Mouse (Mus musculus) midbrain, postnatal 0 days (tissue): ENCODE results near the gene Hinfp. TPM values are rescaled to one million over a fixed set of nuclear protein-coding genes. Genes with fewer than 3 reads are reported as not detected.
"Not testable (repeated sequence)": the region's sequence is repeated elsewhere in the genome, so short reads cannot be mapped to it uniquely, and the experiment has no call there.

Source experiments
- ATAC-seq: fragments of 200-750 bp; cut with Nextera tagmentation; 2 replicates; pipeline ENCODE4 v1.8.0; 2017; ENCODE audit warnings: moderate number of reproducible peaks, mild to moderate bottlenecking, moderate TSS enrichment, moderate library complexity; ENCODE audit not compliant: low FRiP score
- DNase-seq: peaks from one replicate; pipeline ENCODE4 v3.0.0-alpha.2; 2015; ENCODE audit warnings: low spot score
- H3K27ac ChIP-seq: fragments of 300-500 bp; sonication (generic); 2 replicates; pipeline ENCODE4 v1.5.1; 2014; ENCODE audit warnings: low read depth, mild to moderate bottlenecking, low read length, mixed read lengths
- H3K27me3 ChIP-seq: fragments of 300-500 bp; sonication (generic); 2 replicates; pipeline ENCODE4 v1.6.1; 2014; ENCODE audit warnings: low read length, control low read depth, mixed read lengths; ENCODE audit not compliant: insufficient read depth
- H3K36me3 ChIP-seq: fragments of 300-500 bp; sonication (generic); 2 replicates; pipeline ENCODE4 v1.6.1; 2014; ENCODE audit warnings: low read length, control low read depth, mixed read lengths; ENCODE audit not compliant: insufficient read depth
- H3K4me1 ChIP-seq: fragments of 300-500 bp; sonication (generic); 2 replicates; pipeline ENCODE4 v1.6.1; 2014; ENCODE audit warnings: mild to moderate bottlenecking, control low read depth, antibody characterized with exemption, low read length, mixed read lengths; ENCODE audit not compliant: insufficient read depth
- H3K4me2 ChIP-seq: fragments of 300-500 bp; sonication (generic); 2 replicates; pipeline ENCODE4 v1.6.1; 2014; ENCODE audit warnings: low read depth, mild to moderate bottlenecking, low read length, mixed read lengths; ENCODE audit not compliant: poor library complexity, severe bottlenecking
- H3K4me3 ChIP-seq: fragments of 300-500 bp; sonication (generic); 2 replicates; pipeline ENCODE4 v1.5.1; 2014; ENCODE audit warnings: low read depth, mild to moderate bottlenecking, low read length, moderate library complexity
- H3K9ac ChIP-seq: fragments of 300-500 bp; sonication (generic); replicated peaks from 2 replicates; pipeline ENCODE4 v1.6.1; 2014; ENCODE audit warnings: mild to moderate bottlenecking, low read length, moderate library complexity, mixed read lengths; ENCODE audit not compliant: poor library complexity, severe bottlenecking
- H3K9me3 ChIP-seq: fragments of 300-500 bp; sonication (generic); 2 replicates; pipeline ENCODE4 v1.6.1; 2016; ENCODE audit warnings: low read length, control low read depth
- CTCF ChIP-seq: IDR thresholded peaks from 2 replicates; pipeline ENCODE4 v1.5.1; 2016; ENCODE audit warnings: antibody characterized with exemption, mild to moderate bottlenecking
- WGBS: fragments of 180-500 bp; shearing (Covaris S2); extraction: QIAGEN DNeasy Blood & Tissue Kit; methylation state at CpG from one replicate; pipeline ENCODE4 v1.1.7; 2014; 5-methylcytosine and 5-hydroxymethylcytosine counted together
- polyA plus RNA-seq: library from polyadenylated mRNA; unstranded; fragments of >200 nt; fragmentation: Nextera tagmentation; extraction: Ambion mirVana; gene quantifications from 2 replicates; pipeline ENCODE4 v1.2.1, GENCODE M21; 2015
- total RNA-seq: library from RNA; depleted of rRNA; stranded (reverse); fragments of >200 nt; gene quantifications from 2 replicates; pipeline ENCODE4 v1.2.3, GENCODE M21; 2014

The Hinfp gene
- total and polyA plus RNA-seq, 2 experiments from 2014 or later, result 15.2 to 21.8 TPM

GRCm38 (mm10) chr9:44327926-44328325 lies 22.5 kb upstream of the Hinfp start:
- Histone ChIP-seq H3K36me3 (peaks cover 15% of the 10 kb centered on the region), H3K9ac (no peak overlapping the region; the same call in 1 of the 2 replicates), H3K4me2 (peak overlapping the region; percentile 90), H3K4me3 (no peak overlapping the region), H3K27me3 (no peaks in the 10 kb centered on the region), H3K9me3 (no peaks in the 10 kb centered on the region), H3K27ac (no peak overlapping the region), H3K4me1 (0 out of 2 replicates have a peak, but pooled peaks cover 8% of the 10 kb centered on the region)
- DNase-seq (no peak), ATAC-seq (no peak)
- TF ChIP-seq CTCF, result no peak
- WGBS, result 91% methylated on average over 5 of the region's 5 CpGs

- no peak for TF ChIP-seq CTCF
- no peak for DNase-seq
- no peaks in the 10 kb centered on the region for H3K27me3 ChIP-seq
Observed at GRCm38 (mm10) chr9:44327064-44327711, 21.7 kb upstream of the Hinfp start.

GRCm38 (mm10) chr9:44326371-44327063 lies 21.0 kb upstream of the Hinfp start:
- Histone ChIP-seq H3K4me2 (peak overlapping the region; percentile 90), H3K36me3 (peaks cover 5% of the 10 kb centered on the region; the same call in 1 of the 2 replicates), H3K9me3 (no peaks in the 10 kb centered on the region), H3K27me3 (no peaks in the 10 kb centered on the region), H3K4me3 (peak overlapping the region; percentile 82), H3K9ac (peak overlapping the region; percentile 78), H3K4me1 (0 out of 2 replicates have a peak, but pooled peaks cover 8% of the 10 kb centered on the region), H3K27ac (peak overlapping the region; percentile 82)
- DNase-seq (peak; percentile 93), ATAC-seq (peak; percentile 91)
- under 1% methylated on average over 36 of the region's 38 CpGs for WGBS
- TF ChIP-seq CTCF, result no peak

More at GRCm38 (mm10) chr9:44327064-44327711, 21.7 kb upstream of the Hinfp start:
- Histone ChIP-seq H3K9ac (peak overlapping the region; percentile 78), H3K36me3 (peaks cover 10% of the 10 kb centered on the region; the same call in 1 of the 2 replicates), H3K27ac (peak overlapping the region; percentile 82), H3K4me1 (0 out of 2 replicates have a peak, but pooled peaks cover 8% of the 10 kb centered on the region), H3K9me3 (no peaks in the 10 kb centered on the region), H3K4me2 (peak overlapping the region; percentile 90), H3K4me3 (peak overlapping the region; percentile 82)
- ATAC-seq, result peak; percentile 41
- 1% methylated on average over 22 of the region's 22 CpGs for WGBS

- Histone ChIP-seq H3K4me1 (peaks cover 8% of the 10 kb centered on the region; the same call in 1 of the 2 replicates), H3K4me2 (peak within 1 kb of the TSS; percentile 90), H3K9ac (peak within 1 kb of the TSS; percentile 78), H3K4me3 (peak within 1 kb of the TSS; percentile 82), H3K27me3 (no peaks in the 10 kb centered on the region), H3K27ac (peak within 1 kb of the TSS; percentile 82), H3K9me3 (no peaks in the 10 kb centered on the region), H3K36me3 (peaks cover 3% of the 10 kb centered on the region; the same call in 1 of the 2 replicates)
- ATAC-seq, result peak; percentile 42; the same call in 1 of the 2 replicates
- 3% methylated on average over 12 of the region's 12 CpGs for WGBS
- no peak for TF ChIP-seq CTCF
- no peak for DNase-seq
Observed at GRCm38 (mm10) chr9:44325768-44326370, 20.4 kb upstream of the Hinfp start, which contains the start of gene Dpagt1. Gene Dpagt1 (plus strand): TSS chr9:44326019.

GRCm38 (mm10) chr9:44325032-44325767 lies 19.7 kb upstream of the Hinfp start:
- 64% methylated on average over 7 of the region's 8 CpGs for WGBS
- H3K9me3 ChIP-seq, H3K4me3 ChIP-seq, H3K36me3 ChIP-seq, H3K4me1 ChIP-seq, H3K27me3 ChIP-seq, H3K9ac ChIP-seq, ATAC-seq, DNase-seq: not testable (repeated sequence)
- Histone ChIP-seq H3K4me2 (peak overlapping the region; percentile 90), H3K27ac (peak overlapping the region; percentile 82)
